ENCODE assay signal across 10 mouse cellular contexts in the genomic region with DNA sequence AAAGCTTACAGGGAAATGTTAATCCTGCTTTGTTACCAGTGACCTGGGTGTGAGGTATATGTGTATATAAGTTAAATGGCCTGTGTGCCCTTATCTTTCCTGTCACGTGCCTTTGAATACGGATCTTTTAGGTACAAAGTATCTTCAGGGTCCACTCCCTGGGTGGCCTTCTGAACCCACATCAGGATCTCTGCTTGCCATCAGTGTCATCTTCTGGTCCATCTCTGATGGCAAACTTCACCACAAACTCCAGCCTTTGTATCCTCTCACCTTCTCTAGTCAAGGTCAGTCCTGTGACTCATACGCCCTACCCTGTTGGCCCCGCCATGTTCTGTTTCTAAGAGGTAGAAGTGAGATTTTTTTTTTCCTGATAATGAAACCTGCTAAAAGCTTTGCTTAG. TPM values are rescaled to one million over a fixed set of nuclear protein-coding genes. Genes with fewer than 3 reads are reported as not detected.
DNase-seq lines count a peak whose midpoint lies in the region; ATAC-seq and TF ChIP-seq lines count a peak whose summit lies in the region.
"Had no signal": no experiment of that assay in that cellular context is flagged by ENCODE, and none has a peak within 500 bp of the region (broad histone marks: within the 10 kb centered on the region; RNA-seq: fewer than 3 reads in every experiment).

Gene Dnajc25, plus strand, starts transcription at position 301 of the 400 bp plus-strand sequence.

- peaks cover 28% of the 10 kb centered on the region for H3K4me1 ChIP-seq in E14TG2a.4 (replicated peaks; ENCODE audit: low read depth, low read length)
- H3K4me1 ChIP-seq in embryonic fibroblast, embryonic 13.5 days (ENCODE audit: control insufficient read depth, insufficient read depth, low read length) = no peaks in the 10 kb centered on the region
- H3K4me1 ChIP-seq in hindbrain, embryonic 14.5 days (replicated peaks; ENCODE audit: control insufficient read depth, insufficient read depth, low read length) = no peaks in the 10 kb centered on the region

- H3K4me3 ChIP-seq in E14TG2a.4 (replicated peaks; ENCODE audit: low read length) = 0 out of 2 replicates have a peak within 1 kb of the TSS, but pooled peaks have one; percentile 20
- no peak within 1 kb of the TSS for H3K4me3 ChIP-seq in embryonic fibroblast, embryonic 13.5 days (ENCODE audit: insufficient read depth, low read length)
- no peak within 1 kb of the TSS for H3K4me3 ChIP-seq in hindbrain, embryonic 14.5 days (replicated peaks; ENCODE audit: low read length)
- H3K4me3 ChIP-seq: forebrain, embryonic 15.5 days had no signal

- H3K27ac ChIP-seq in embryonic fibroblast, embryonic 13.5 days (ENCODE audit: insufficient read depth, low read length) = no peak within 1 kb of the TSS
- H3K27ac ChIP-seq in hindbrain, embryonic 14.5 days = no peak within 1 kb of the TSS
- H3K27ac ChIP-seq: forebrain, embryonic 15.5 days had no signal

- no peak within 1 kb of the TSS for H3K9ac ChIP-seq in hindbrain, embryonic 14.5 days
- H3K9ac ChIP-seq: forebrain, embryonic 15.5 days had no signal

- no peak within 1 kb of the TSS for H3K4me2 ChIP-seq in hindbrain, embryonic 14.5 days (replicated peaks)
- H3K4me2 ChIP-seq: forebrain, embryonic 15.5 days had no signal

- TF ChIP-seq CTCF in E14TG2a.4 (conservative IDR thresholded peaks at IDR 0.05; ENCODE audit: low read length) = no peak
- TF ChIP-seq CTCF in embryonic fibroblast, embryonic 13.5 days (IDR thresholded peaks at IDR 0.05; ENCODE audit: borderline replicate concordance, insufficient read depth, low read length) = no peak

- H3K27me3 ChIP-seq in E14TG2a.4 (ENCODE audit: insufficient read depth, low read length) = peaks cover 29% of the 10 kb centered on the region
- no peaks in the 10 kb centered on the region for H3K27me3 ChIP-seq in hindbrain, embryonic 14.5 days (ENCODE audit: control insufficient read depth, insufficient read depth, low read length)
- H3K27me3 ChIP-seq: forebrain, embryonic 15.5 days had no signal

- no peak for TF ChIP-seq POLR2A in embryonic fibroblast, embryonic 13.5 days (IDR thresholded peaks at IDR 0.05; ENCODE audit: low read depth, low read length)

- ATAC-seq in hindbrain, embryonic 14.5 days (ENCODE audit: low FRiP score) = no peak
- ATAC-seq: forebrain, embryonic 15.5 days had no signal

- peaks cover 4% of the 10 kb centered on the region; the same call in 1 of the 2 replicates for H3K9me3 ChIP-seq in E14TG2a.4 (ENCODE audit: low read length)
- H3K9me3 ChIP-seq in hindbrain, embryonic 14.5 days (ENCODE audit: control insufficient read depth, low read length) = no peaks in the 10 kb centered on the region
- H3K9me3 ChIP-seq: forebrain, embryonic 15.5 days had no signal

- WGBS in hindbrain, embryonic 14.5 days = 96% methylated on average over 4 of the region's 4 CpGs

- DNase-seq in ES-CJ7 (ENCODE audit: low read depth, low spot score) = peak; percentile 22
- no peak for DNase-seq in heart, postnatal 4 days
- DNase-seq in hindbrain, embryonic 14.5 days (ENCODE audit: low spot score) = no peak
- DNase-seq in testis, postnatal 14 days (ENCODE audit: low spot score) = no peak
- no peak for DNase-seq in spleen, postnatal 4 days (ENCODE audit: low spot score in 2 of 2)
- DNase-seq: cerebellum, adult 2 months; kidney, adult 2 months had no signal

- no peaks in the 10 kb centered on the region for H3K36me3 ChIP-seq in E14TG2a.4 (ENCODE audit: insufficient read depth, low read length)
- no peaks in the 10 kb centered on the region for H3K36me3 ChIP-seq in hindbrain, embryonic 14.5 days (replicated peaks; ENCODE audit: control insufficient read depth, insufficient read depth)
- H3K36me3 ChIP-seq: forebrain, embryonic 15.5 days had no signal

RNA-seq across cellular contexts. Expression of gene Dnajc25, which starts in this region (rescaled TPM):
- 24.9 and 30.3 TPM in 2 replicates for polyA plus RNA-seq in embryonic fibroblast, embryonic 13.5 days (2011; ENCODE audit: insufficient read length, low read depth, missing spikeins)
- 10 to 100 TPM; 16.4 to 16.8 TPM for total RNA-seq in heart, postnatal 4 days (2021)
- 5.2 and 9.6 TPM in 2 replicates for polyA plus RNA-seq in hindbrain, embryonic 14.5 days (2014; fragmentation: Nextera tagmentation; extraction: Ambion mirVana)
